Mouse (Mus musculus) forebrain, embryonic 11.5 days (tissue): ENCODE measurements around the gene Uvssa. TPM values are rescaled to one million over a fixed set of nuclear protein-coding genes. Genes with fewer than 3 reads are reported as not detected.

ENCODE experiments used
- ATAC-seq: fragments of 200-750 bp; cut with Nextera tagmentation; replicated peaks from 2 replicates; pipeline ENCODE4 v1.8.0; 2017; ENCODE audit warnings: moderate TSS enrichment; ENCODE audit not compliant: low FRiP score
- DNase-seq: peaks from one replicate; pipeline ENCODE4 v3.0.0-alpha.2; 2017; ENCODE audit warnings: low spot score
- H3K27ac ChIP-seq: fragments of 300-500 bp; sonication (generic); 2 replicates; pipeline ENCODE4 v1.5.1; 2014; ENCODE audit warnings: low read depth, low read length
- H3K27me3 ChIP-seq: fragments of 300-500 bp; sonication (generic); 2 replicates; pipeline ENCODE4 v1.6.1; 2014; ENCODE audit warnings: mild to moderate bottlenecking, low read length, mixed read lengths; ENCODE audit not compliant: control insufficient read depth, insufficient read depth
- H3K36me3 ChIP-seq: fragments of 300-500 bp; sonication (generic); 2 replicates; pipeline ENCODE4 v1.6.1; 2014; ENCODE audit warnings: mild to moderate bottlenecking, low read length, moderate library complexity, mixed read lengths; ENCODE audit not compliant: control insufficient read depth, insufficient read depth
- H3K4me1 ChIP-seq: fragments of 300-500 bp; sonication (generic); replicated peaks from 2 replicates; pipeline ENCODE4 v1.6.1; 2014; ENCODE audit warnings: low read length, mixed read lengths; ENCODE audit not compliant: control insufficient read depth, insufficient read depth
- H3K4me2 ChIP-seq: fragments of 300-500 bp; sonication (generic); 2 replicates; pipeline ENCODE4 v1.6.1; 2014; ENCODE audit warnings: low read depth, mild to moderate bottlenecking, low read length, moderate library complexity, mixed read lengths; ENCODE audit not compliant: severe bottlenecking
- H3K4me3 ChIP-seq: fragments of 300-500 bp; sonication (generic); 2 replicates; pipeline ENCODE4 v1.5.1; 2014; ENCODE audit warnings: low read depth, low read length
- H3K9ac ChIP-seq: fragments of 300-500 bp; sonication (generic); 2 replicates; pipeline ENCODE4 v1.6.1; 2014; ENCODE audit warnings: low read length
- H3K9me3 ChIP-seq: fragments of 300-500 bp; sonication (generic); 2 replicates; pipeline ENCODE4 v1.6.1; 2016; ENCODE audit warnings: low read length, mixed read lengths; ENCODE audit not compliant: control insufficient read depth
- WGBS: fragments of 180-500 bp; shearing (Covaris S2); extraction: QIAGEN DNeasy Blood & Tissue Kit; methylation state at CpG from one replicate; pipeline ENCODE4 v1.1.7; 2014; 5-methylcytosine and 5-hydroxymethylcytosine counted together
- polyA plus RNA-seq: library from polyadenylated mRNA; unstranded; fragments of >200 nt; fragmentation: Nextera tagmentation; extraction: Ambion mirVana; gene quantifications from 2 replicates; pipeline ENCODE4 v1.2.1, GENCODE M21; 2014

Gene Uvssa
- polyA plus RNA-seq, 1 experiment from 2014 or later: 8.8 TPM

DNA sequence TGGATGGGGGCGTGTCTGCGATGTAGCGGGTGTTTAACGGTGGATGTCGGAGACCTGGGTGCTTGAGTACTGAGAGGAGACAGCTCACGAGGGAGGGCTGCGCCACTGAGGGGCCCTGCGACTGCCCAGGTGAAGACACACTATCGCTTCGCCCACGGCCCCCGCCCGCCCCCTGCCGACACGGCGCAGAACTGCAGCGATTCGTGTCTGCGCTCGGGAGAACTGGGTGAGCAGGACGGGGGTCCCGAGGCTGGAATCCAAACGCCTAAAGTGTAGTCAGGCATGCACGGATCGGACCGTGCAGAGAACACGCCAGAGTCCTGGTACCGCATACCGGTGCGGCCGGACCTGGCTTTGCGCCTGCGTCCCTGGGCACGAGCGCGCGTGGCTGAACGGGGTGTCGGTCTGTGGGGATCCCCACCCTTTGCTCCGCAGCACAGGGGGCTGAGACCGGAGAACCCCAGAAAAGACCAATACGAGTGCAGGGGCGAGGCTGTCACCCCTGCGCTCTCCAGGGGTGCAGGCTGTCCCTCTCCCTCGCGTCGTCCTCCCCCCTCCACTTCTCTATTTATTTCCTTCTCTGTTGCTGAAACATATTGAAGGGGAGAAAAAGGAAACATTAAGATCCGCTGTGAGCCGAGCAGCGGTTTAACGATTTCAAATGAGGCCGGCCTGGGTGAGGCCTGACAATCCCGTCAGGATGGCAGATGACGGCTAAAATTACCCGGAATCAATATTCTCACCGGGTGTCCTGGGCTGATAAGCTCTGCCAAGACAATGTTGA is 64.8 kb downstream of the Uvssa start:
- H3K4me3 ChIP-seq: peak overlapping the region; percentile 17
- peaks cover 40% of the 10 kb centered on the region for H3K27me3 ChIP-seq
- H3K9ac ChIP-seq: no peak overlapping the region
- H3K27ac ChIP-seq: no peak overlapping the region
- no peaks in the 10 kb centered on the region for H3K9me3 ChIP-seq
- no peaks in the 10 kb centered on the region for H3K36me3 ChIP-seq
- ATAC-seq (no peak), DNase-seq (peak; percentile 91)
- H3K4me1 ChIP-seq: peaks cover 6% of the 10 kb centered on the region; the same call in 1 of the 2 replicates
- H3K4me2 ChIP-seq: peak overlapping the region; percentile 47
- 6% methylated on average over 56 of the region's 56 CpGs for WGBS

DNA sequence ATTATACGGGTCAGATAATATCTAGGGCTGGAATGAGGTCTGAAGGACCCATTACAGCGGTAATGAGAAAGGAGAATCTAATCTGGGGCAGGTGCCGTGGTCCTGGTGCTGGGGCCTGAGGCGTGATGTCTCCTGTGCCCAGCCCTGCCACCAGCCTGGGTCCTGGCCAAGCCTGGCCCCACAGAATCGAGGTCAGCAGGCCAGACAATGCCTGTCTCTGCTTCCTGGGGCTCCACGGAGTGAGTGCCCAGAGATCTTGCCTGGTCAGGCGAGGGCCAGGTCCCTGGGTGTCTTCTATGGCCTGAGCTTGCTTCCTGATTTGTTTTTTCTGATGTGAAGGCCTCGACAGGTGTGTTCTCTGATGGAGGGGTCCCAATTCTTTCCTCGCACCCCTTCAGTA is 65.4 kb downstream of the Uvssa start:
- no peak overlapping the region for H3K4me2 ChIP-seq
- DNase-seq: no peak
- H3K9me3 ChIP-seq: no peaks in the 10 kb centered on the region
- no peak for ATAC-seq
- no peak overlapping the region for H3K27ac ChIP-seq
- H3K4me3 ChIP-seq: no peak overlapping the region
- no peak overlapping the region for H3K9ac ChIP-seq
- H3K36me3 ChIP-seq: no peaks in the 10 kb centered on the region
- peaks cover 6% of the 10 kb centered on the region; the same call in 1 of the 2 replicates for H3K4me1 ChIP-seq
- 51% methylated on average over 9 of the region's 9 CpGs for WGBS
- H3K27me3 ChIP-seq: peaks cover 34% of the 10 kb centered on the region

DNA sequence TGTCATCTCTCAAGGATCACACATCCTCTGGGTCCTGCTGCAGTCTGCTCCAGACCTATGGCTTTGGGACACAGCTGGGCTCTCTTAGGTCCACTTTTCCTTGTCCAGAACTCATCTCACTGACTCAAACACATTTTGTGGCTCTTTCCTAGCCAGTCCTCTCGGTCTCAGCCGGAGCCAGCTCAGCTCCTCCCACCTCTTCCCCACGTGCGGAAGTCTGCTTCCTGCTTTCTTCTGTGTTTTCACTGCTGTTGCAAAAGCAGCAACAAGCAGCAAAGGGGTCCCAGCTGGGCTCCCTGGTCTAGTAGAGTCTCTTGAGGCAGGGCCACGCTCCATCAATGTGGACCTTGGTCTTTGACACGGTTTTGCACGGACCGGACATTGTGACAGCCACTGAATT is 77.4 kb downstream of the Uvssa start:
- Histone ChIP-seq H3K4me3 (no peak overlapping the region), H3K4me1 (no peaks in the 10 kb centered on the region), H3K9me3 (no peaks in the 10 kb centered on the region), H3K36me3 (no peaks in the 10 kb centered on the region), H3K27me3 (peaks cover 4% of the 10 kb centered on the region; the same call in 1 of the 2 replicates), H3K27ac (no peak overlapping the region), H3K9ac (no peak overlapping the region), H3K4me2 (no peak overlapping the region)
- ATAC-seq: no peak
- 77% methylated on average over 8 of the region's 8 CpGs for WGBS
- no peak for DNase-seq

DNA sequence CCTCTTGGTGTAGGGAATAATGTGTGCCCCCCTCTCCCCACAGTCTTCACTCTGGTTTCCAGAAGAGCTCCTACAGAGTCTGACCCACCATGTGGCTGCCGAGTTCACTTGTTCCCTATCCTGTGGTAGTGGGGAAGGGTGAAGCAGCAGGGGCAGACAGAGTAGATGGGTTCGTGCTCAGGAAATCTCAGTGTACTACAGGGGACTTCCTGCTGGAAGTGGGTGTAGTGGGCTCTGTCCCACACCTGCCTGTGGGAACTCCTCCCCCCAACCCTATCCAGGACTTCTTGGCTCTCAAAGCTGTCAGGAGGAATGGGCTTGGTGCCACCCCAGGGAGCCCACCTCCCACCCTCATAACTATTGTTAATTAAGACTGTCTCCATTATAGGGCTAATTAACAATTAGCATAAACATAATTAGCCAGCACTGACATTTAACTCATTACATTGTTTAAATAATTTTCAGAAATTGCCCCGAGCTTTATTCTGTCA is 79.8 kb downstream of the Uvssa start:
- Histone ChIP-seq H3K4me2 (no peak overlapping the region), H3K9ac (no peak overlapping the region), H3K4me1 (no peaks in the 10 kb centered on the region), H3K27ac (no peak overlapping the region), H3K9me3 (no peaks in the 10 kb centered on the region), H3K4me3 (no peak overlapping the region), H3K27me3 (peaks cover 11% of the 10 kb centered on the region; the same call in 1 of the 2 replicates), H3K36me3 (no peaks in the 10 kb centered on the region)
- DNase-seq (no peak), ATAC-seq (no peak)
- WGBS: 57% methylated on average over 3 of the region's 3 CpGs

DNA sequence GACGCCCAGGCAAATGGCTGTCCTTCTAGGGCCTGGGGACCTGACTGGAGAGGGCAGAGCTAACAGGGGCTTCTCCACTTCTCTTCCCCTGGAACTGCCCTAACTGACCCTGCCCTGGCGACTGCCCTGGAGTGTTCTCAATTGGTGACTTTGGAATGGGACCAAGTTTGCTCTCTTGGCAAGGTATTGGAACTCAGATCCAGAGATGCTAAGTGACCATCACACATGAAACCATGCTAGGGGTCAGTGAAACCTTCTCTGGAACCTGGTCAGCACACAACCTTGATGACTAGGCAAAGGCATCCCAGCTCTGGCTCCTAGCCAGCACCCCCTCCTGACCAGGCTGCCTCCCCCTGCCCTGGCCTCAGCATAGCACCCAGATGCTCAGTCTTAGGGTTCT is 80.8 kb downstream of the Uvssa start:
- H3K4me1 ChIP-seq: no peaks in the 10 kb centered on the region
- H3K9ac ChIP-seq: no peak overlapping the region
- DNase-seq (no peak), ATAC-seq (no peak)
- H3K36me3 ChIP-seq: no peaks in the 10 kb centered on the region
- no peak overlapping the region for H3K27ac ChIP-seq
- H3K4me3 ChIP-seq: no peak overlapping the region
- no peaks in the 10 kb centered on the region for H3K9me3 ChIP-seq
- H3K27me3 ChIP-seq: peaks cover 15% of the 10 kb centered on the region; the same call in 1 of the 2 replicates
- 76% methylated on average over 2 of the region's 2 CpGs for WGBS
- H3K4me2 ChIP-seq: no peak overlapping the region

DNA sequence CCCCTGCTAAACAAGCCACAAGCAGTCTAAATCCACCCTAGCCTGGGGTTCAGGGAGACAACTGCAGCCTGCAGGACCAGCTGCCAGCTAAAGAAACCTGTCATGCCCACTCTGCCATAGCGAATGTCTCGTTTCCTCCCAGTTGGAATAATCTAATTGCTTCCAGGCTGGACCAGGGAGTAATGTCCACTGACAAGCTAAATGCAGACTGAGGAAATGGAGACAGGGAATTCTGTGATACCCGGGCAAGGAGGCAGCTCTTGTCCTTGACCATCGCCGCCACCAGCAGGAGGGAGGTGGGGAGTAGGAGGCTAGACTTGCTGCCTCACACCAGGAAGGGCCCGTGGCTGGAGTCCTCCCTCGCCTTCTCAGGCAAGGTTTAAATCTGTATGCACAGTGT is 86.0 kb downstream of the Uvssa start:
- 68% methylated on average over 7 of the region's 7 CpGs for WGBS
- H3K27me3 ChIP-seq: peaks cover 24% of the 10 kb centered on the region; the same call in 1 of the 2 replicates

DNA sequence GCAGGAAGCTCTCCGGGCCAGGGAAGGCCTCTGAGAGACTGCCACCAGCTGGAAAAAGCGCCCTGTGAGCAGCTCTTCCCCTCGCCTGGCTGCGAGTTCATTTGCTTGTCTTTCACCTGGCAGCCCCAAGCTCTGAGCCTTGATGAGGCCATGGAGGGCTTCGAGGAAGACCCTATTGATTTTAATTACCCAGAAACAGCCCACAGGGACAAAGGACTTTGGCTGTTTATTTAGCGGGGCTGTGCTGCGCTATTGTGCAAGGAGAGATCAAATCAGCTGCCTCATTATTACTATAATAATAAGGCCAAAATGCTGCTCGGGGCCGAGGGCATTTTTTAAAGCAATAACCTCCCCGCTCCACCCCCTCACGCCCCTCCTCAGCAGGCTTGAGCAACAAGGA is 87.1 kb downstream of the Uvssa start:
- DNase-seq: no peak
- Histone ChIP-seq H3K27ac (0 out of 2 replicates have a peak overlapping the region, but pooled peaks have one; percentile 10), H3K9me3 (no peaks in the 10 kb centered on the region), H3K4me1 (peaks cover 10% of the 10 kb centered on the region), H3K9ac (no peak overlapping the region), H3K4me3 (no peak overlapping the region), H3K27me3 (peaks cover 26% of the 10 kb centered on the region; the same call in 1 of the 2 replicates), H3K4me2 (no peak overlapping the region), H3K36me3 (no peaks in the 10 kb centered on the region)
- WGBS: 21% methylated on average over 11 of the region's 11 CpGs
- ATAC-seq: no peak

More for the DNA sequence above, 86.0 kb downstream of the Uvssa start:
- no peaks in the 10 kb centered on the region for H3K9me3 ChIP-seq
- no peak overlapping the region for H3K27ac ChIP-seq
- DNase-seq (no peak), ATAC-seq (no peak)
- H3K36me3 ChIP-seq: no peaks in the 10 kb centered on the region
- no peak overlapping the region for H3K4me3 ChIP-seq
- H3K4me2 ChIP-seq: no peak overlapping the region
- H3K4me1 ChIP-seq: peaks cover 10% of the 10 kb centered on the region
- no peak overlapping the region for H3K9ac ChIP-seq
